Mouse (Mus musculus) activated CD4-positive, CD25-positive, alpha-beta regulatory T cell (primary cell): ENCODE results near the gene Arxes2. TPM values are rescaled to one million over a fixed set of nuclear protein-coding genes. Genes with fewer than 3 reads are reported as not detected.

Experiments used
- polyA plus RNA-seq, 2 experiments: library from polyadenylated mRNA; unstranded; fragments of 100-300 nt; shearing (Covaris generic); gene quantifications; one replicate each; pipeline ENCODE4 v1.2.1; 2017

Gene Arxes2
- polyA plus RNA-seq, result 10 to 100 TPM; 10.2 TPM

DNA sequence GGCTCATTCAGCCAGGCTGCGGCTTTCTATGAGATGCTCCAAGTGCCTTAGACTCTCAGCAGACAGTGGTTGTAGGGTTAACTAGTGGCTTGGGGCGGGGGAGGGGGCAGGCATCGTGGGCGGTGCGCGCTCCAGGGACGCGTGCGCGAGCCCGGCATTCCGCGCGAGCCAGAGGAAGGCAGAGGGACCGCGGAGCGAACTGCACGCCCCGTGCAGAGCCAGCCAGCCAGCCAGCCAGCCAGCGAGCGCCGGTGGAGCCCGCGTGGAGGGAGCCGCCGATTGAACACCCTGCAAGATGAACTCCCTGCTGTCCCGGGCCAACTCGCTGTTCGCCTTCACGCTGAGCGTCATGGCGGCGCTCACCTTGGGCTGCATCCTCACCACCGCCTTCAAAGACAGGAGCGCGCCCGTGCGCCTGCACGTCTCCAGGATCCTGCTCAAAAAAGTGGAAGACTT lies at the start of gene Arxes2:
Gene Arxes2, plus strand, starts transcription at position 161 of the 456 bp plus-strand sequence.

DNA sequence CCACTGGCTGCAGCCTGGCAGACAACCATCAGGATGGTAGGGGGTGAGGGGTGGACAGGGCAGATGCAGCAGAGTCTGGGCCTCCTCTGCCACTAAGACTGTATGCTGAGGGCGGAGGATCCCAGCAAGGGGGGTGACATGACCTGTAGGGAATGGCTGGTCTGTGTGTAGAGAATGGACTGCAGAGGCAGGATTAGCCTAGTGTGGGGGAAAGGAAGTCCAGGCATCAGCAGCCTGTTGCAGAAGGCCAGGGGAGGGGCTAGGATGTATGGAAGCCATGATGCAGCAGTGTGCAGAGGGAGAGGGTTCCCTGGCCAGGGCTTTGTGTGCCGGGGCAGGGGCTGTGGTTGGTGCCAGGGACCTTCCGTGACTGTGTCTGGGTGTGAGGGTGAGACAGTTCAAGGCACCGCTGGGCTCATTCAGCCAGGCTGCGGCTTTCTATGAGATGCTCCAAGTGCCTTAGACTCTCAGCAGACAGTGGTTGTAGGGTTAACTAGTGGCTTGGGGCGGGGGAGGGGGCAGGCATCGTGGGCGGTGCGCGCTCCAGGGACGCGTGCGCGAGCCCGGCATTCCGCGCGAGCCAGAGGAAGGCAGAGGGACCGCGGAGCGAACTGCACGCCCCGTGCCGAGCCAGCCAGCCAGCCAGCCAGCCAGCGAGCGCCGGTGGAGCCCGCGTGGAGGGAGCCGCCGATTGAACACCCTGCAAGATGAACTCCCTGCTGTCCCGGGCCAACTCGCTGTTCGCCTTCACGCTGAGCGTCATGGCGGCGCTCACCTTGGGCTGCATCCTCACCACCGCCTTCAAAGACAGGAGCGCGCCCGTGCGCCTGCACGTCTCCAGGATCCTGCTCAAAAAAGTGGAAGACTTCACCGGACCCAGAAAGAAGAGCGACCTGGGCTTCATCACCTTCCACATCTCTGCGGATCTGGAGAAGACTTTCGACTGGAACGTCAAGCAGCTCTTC lies 39.5 kb downstream of the Arxes2 start, which contains the start of gene Arxes1:
Gene Arxes1, plus strand, starts transcription at position 569 of the 965 bp plus-strand sequence.

Other genes with a start within 250 kb of the Arxes2 start
- gene Bhlhb9, start 196.2 kb upstream of the Arxes2 start, polyA plus RNA-seq, result 10 to 100 TPM; 25.3 to 27.9 TPM
- gene Gprasp2, start 154.8 kb upstream of the Arxes2 start, polyA plus RNA-seq, result 1 to 10 TPM; 2.9 to 3.4 TPM
- not detected for gene Arxes1, start 39.5 kb downstream of the Arxes2 start, polyA plus RNA-seq
- gene Bex2, start 74.4 kb downstream of the Arxes2 start, polyA plus RNA-seq, result under 1 TPM; 0.38 to 0.60 TPM
- under 1 TPM in 1 of 2 experiments, not detected in 1; 0.07 TPM for gene Nxf3, start 91.4 kb downstream of the Arxes2 start, polyA plus RNA-seq
- 1 to 10 TPM in 1 of 2 experiments, not detected in 1; 1.5 TPM for gene Bex4, start 145.2 kb downstream of the Arxes2 start, polyA plus RNA-seq
- gene Tceal8, start 178.5 kb downstream of the Arxes2 start, polyA plus RNA-seq, result 1 to 10 TPM; 1.1 to 2.7 TPM
- not detected for gene Tceal5, start 210.1 kb downstream of the Arxes2 start, polyA plus RNA-seq
- not detected for gene Tceal7, start 221.0 kb downstream of the Arxes2 start, polyA plus RNA-seq
- gene Bex1, start 221.7 kb downstream of the Arxes2 start, polyA plus RNA-seq, result under 1 TPM in 1 of 2 experiments, not detected in 1; 0.60 TPM